Comparison of ENCODE assay signal across 9 mouse cellular contexts in genomic region chr5:86850104-86850503, GRCm38 (mm10). TPM values are rescaled to one million over a fixed set of nuclear protein-coding genes. Genes with fewer than 3 reads are reported as not detected.
DNase-seq lines count a peak whose midpoint lies in the region; ATAC-seq and TF ChIP-seq lines count a peak whose summit lies in the region.
"Had no signal": no experiment of that assay in that cellular context is flagged by ENCODE, and none has a peak within 500 bp of the region (broad histone marks: within the 10 kb centered on the region; RNA-seq: fewer than 3 reads in every experiment).

No protein-coding gene starts in this region.

- H3K27ac ChIP-seq in hindbrain, embryonic 12.5 days, result no peak overlapping the region
- no peak overlapping the region for H3K27ac ChIP-seq in hindbrain, embryonic 10.5 days
- no peak overlapping the region for H3K27ac ChIP-seq in hindbrain, postnatal 0 days

- no peaks in the 10 kb centered on the region for H3K9me3 ChIP-seq in hindbrain, embryonic 12.5 days (replicated peaks)
- H3K9me3 ChIP-seq in hindbrain, embryonic 10.5 days, result no peaks in the 10 kb centered on the region
- H3K9me3 ChIP-seq in hindbrain, postnatal 0 days (ENCODE audit: low read length), result no peaks in the 10 kb centered on the region

- POLR2A ChIA-PET in Patski (lab: Charles Lee), result no interaction called here

- peak; percentile 79 for TF ChIP-seq CTCF in Patski (IDR thresholded peaks at IDR 0.05)
- TF ChIP-seq CTCF in hindbrain, postnatal 0 days (IDR thresholded peaks at IDR 0.05; ENCODE audit: low read depth), result peak; percentile 77
- TF ChIP-seq CTCF in lung, adult 2 months (IDR thresholded peaks at IDR 0.05; ENCODE audit: insufficient read depth, low read length), result no peak

- no peak overlapping the region for H3K4me3 ChIP-seq in hindbrain, embryonic 12.5 days
- no peak overlapping the region for H3K4me3 ChIP-seq in hindbrain, embryonic 10.5 days
- no peak overlapping the region for H3K4me3 ChIP-seq in hindbrain, postnatal 0 days (ENCODE audit: low read length)
- H3K4me3 ChIP-seq in lung, adult 2 months (replicated peaks; ENCODE audit: extremely low read depth, low read depth, low read length), result no peak overlapping the region

- H3K36me3 ChIP-seq in hindbrain, embryonic 12.5 days, result no peaks in the 10 kb centered on the region
- H3K36me3 ChIP-seq in hindbrain, embryonic 10.5 days, result no peaks in the 10 kb centered on the region
- H3K36me3 ChIP-seq in hindbrain, postnatal 0 days (ENCODE audit: insufficient read depth, low read length), result no peaks in the 10 kb centered on the region

- no peak for DNase-seq in hindbrain, embryonic 10.5 days (ENCODE audit: low spot score)
- DNase-seq in 3T3-L1 (ENCODE audit: low read depth, low spot score), result peak; percentile 77
- DNase-seq in Patski (ENCODE audit: low read depth, low spot score), result peak; percentile 17
- DNase-seq in hindbrain, postnatal 0 days (ENCODE audit: low spot score), result peak; percentile 69
- peak; percentile 77 for DNase-seq in retina, embryonic 14.5 days (ENCODE audit: low spot score)
- no peak for DNase-seq in gastrocnemius, postnatal 25 days
- no peak for DNase-seq in lung, adult 2 months

- 0 out of 2 replicates have a peak, but pooled peaks have one; percentile 38 for ATAC-seq in hindbrain, embryonic 12.5 days (ENCODE audit: low FRiP score)
- ATAC-seq in Patski, result peak; percentile 60
- no peak for ATAC-seq in hindbrain, postnatal 0 days

- H3K27me3 ChIP-seq in hindbrain, embryonic 12.5 days, result no peaks in the 10 kb centered on the region
- H3K27me3 ChIP-seq in hindbrain, embryonic 10.5 days (ENCODE audit: insufficient read depth, poor library complexity, severe bottlenecking), result no peaks in the 10 kb centered on the region
- H3K27me3 ChIP-seq in Patski, result peaks cover 4% of the 10 kb centered on the region
- H3K27me3 ChIP-seq in hindbrain, postnatal 0 days (ENCODE audit: insufficient read depth, low read length), result no peaks in the 10 kb centered on the region

- in situ Hi-C loops in Patski (cut with MboI; ENCODE audit: low pct_unique_long_range_greater_than_20kb), result no loop called here

- H3K4me2 ChIP-seq in hindbrain, embryonic 12.5 days (replicated peaks), result no peak overlapping the region
- no peak overlapping the region for H3K4me2 ChIP-seq in hindbrain, postnatal 0 days (ENCODE audit: low read depth, low read length)

- H3K9ac ChIP-seq in hindbrain, embryonic 12.5 days, result no peak overlapping the region
- H3K9ac ChIP-seq in hindbrain, postnatal 0 days (replicated peaks; ENCODE audit: low read length), result no peak overlapping the region

- no peaks in the 10 kb centered on the region for H3K4me1 ChIP-seq in hindbrain, embryonic 12.5 days
- H3K4me1 ChIP-seq in hindbrain, embryonic 10.5 days (replicated peaks), result no peaks in the 10 kb centered on the region
- no peaks in the 10 kb centered on the region for H3K4me1 ChIP-seq in hindbrain, postnatal 0 days (ENCODE audit: insufficient read depth, low read length)
- no peaks in the 10 kb centered on the region for H3K4me1 ChIP-seq in lung, adult 2 months (ENCODE audit: control insufficient read depth, insufficient read depth, low read length)

- CTCF ChIA-PET in Patski (lab: Charles Lee), result interaction anchor here (0.7 to 1.4 kb wide), 3 partner anchors 10 to 483 kb away, joined by 3 to 8 read pairs (median 6); no protein-coding TSS in a partner anchor

- TF ChIP-seq POLR2A in lung, adult 2 months (IDR thresholded peaks at IDR 0.05; ENCODE audit: borderline replicate concordance, extremely low read depth, low read depth, low read length), result no peak

RNA-seq across cellular contexts. Expression of gene Ythdc1, which starts 46.1 kb away (rescaled TPM):
- polyA plus RNA-seq in hindbrain, embryonic 12.5 days (2016; fragmentation: Nextera tagmentation; extraction: Ambion mirVana), result 50.3 and 51.2 TPM in 2 replicates
- polyA plus RNA-seq in hindbrain, embryonic 10.5 days (2016; fragmentation: Nextera tagmentation; extraction: Ambion mirVana), result 26.8 and 41.0 TPM in 2 replicates
- polyA plus RNA-seq in Patski (2021), result 60.4 TPM
- 33.6 and 35.5 TPM in 2 replicates for total RNA-seq in hindbrain, postnatal 0 days (2014; rRNA removed)
- polyA plus RNA-seq in hindbrain, postnatal 0 days (2015; fragmentation: Nextera tagmentation; extraction: Ambion mirVana), result 27.5 and 28.0 TPM in 2 replicates
- total RNA-seq in gastrocnemius, postnatal 25 days (2021), result 10 to 100 TPM; 21.7 to 22.0 TPM
- polyA plus RNA-seq in lung, adult 2 months (2012; rRNA removed), result 11.7 and 17.9 TPM in 2 replicates

RNA-seq across cellular contexts. Expression of gene Ugt2b34, which starts 56.6 kb away (rescaled TPM):
- not detected in 2 replicates for polyA plus RNA-seq in hindbrain, embryonic 12.5 days (2016; fragmentation: Nextera tagmentation; extraction: Ambion mirVana)
- not detected in 2 replicates for polyA plus RNA-seq in hindbrain, embryonic 10.5 days (2016; fragmentation: Nextera tagmentation; extraction: Ambion mirVana)
- polyA plus RNA-seq in Patski (2021), result 0.23 TPM
- not detected in 2 replicates for total RNA-seq in hindbrain, postnatal 0 days (2014; rRNA removed)
- polyA plus RNA-seq in hindbrain, postnatal 0 days (2015; fragmentation: Nextera tagmentation; extraction: Ambion mirVana), result not detected in 2 replicates
- not detected for total RNA-seq in gastrocnemius, postnatal 25 days (2021)
- 0.04 and 0.17 TPM in 2 replicates for polyA plus RNA-seq in lung, adult 2 months (2012; rRNA removed)
- total RNA-seq: neutrophil, adult 5-6 weeks had no signal

Comparison
In these comparisons a context has a peak if more than half of its experiments do, and no peak if none do; other contexts are left out.
1. DNase-seq: peak in 3T3-L1 (single experiment), Patski (single experiment), hindbrain, postnatal 0 days (single experiment) and retina, embryonic 14.5 days (single experiment); none in hindbrain, embryonic 10.5 days (single experiment), gastrocnemius, postnatal 25 days (single experiment) and lung, adult 2 months (single experiment).